Mouse (Mus musculus): ENCODE measurements at regions not wholly inside any gene's neighbourhood (a gene's known extent, or its start where the extent isn't known, plus 50 kb on each side); places are given as distances from the start of the nearest gene placed in this dataset.

GRCm38 (mm10) chr17:9839256-9839655, 169.7 kb upstream of the Pabpc6 start:
- TF ChIP-seq POLR2A (IDR thresholded peaks at IDR 0.05; ENCODE audit: borderline replicate concordance, low read depth, low read length) = no peak
- no peak for TF ChIP-seq CTCF (IDR thresholded peaks at IDR 0.05; ENCODE audit: low read depth, low read length)
